Mouse (Mus musculus): ENCODE data around the gene Cacna1b. TPM values are rescaled to one million over a fixed set of nuclear protein-coding genes. Genes with fewer than 3 reads are reported as not detected.

Gene Cacna1b
- polyA plus RNA-seq, 1 experiment from 2014 or later = 0.13 TPM

DNA sequence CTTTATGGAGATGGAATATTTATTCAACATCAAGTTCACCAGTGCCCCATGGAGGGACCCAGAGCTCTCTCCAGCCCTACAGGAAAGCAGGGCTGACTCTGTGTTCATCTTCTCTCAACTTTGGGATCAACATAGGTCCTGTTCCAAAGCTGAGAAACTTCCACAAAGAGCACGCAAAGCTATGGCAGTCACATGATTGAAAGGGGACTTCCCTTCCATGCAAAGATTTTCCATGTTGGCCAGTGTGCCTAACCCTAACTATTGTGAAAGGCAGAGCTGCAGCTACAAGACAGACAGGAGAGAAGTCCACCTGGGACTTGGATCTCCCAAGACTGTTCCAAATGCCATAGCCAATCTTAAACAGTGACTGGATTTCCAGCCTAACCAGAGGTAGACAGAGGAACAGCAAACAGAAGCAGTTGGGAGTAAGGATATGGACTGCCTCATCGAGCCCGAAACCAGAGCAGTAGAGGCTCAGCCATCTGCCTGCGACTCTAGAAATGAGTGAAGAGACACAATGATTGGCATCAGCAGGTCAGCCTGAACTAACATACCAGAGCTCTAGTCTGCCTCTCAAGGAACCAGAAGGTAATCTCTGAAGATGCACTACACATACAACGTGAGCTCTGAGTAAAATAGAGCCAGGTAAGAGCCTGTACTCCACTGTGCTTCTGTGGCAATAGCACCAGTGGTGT lies 116.4 kb downstream of the Cacna1b start:
- H3K4me1 ChIP-seq (ENCODE audit: control insufficient read depth, insufficient read depth, low read length) = no peaks in the 10 kb centered on the region
- no peak overlapping the region for H3K4me2 ChIP-seq (ENCODE audit: low read depth, low read length)
- H3K27ac ChIP-seq (ENCODE audit: low read length) = no peak overlapping the region
- ATAC-seq (replicated peaks; ENCODE audit: extremely low read depth, insufficient read depth, low FRiP score) = no peak
- H3K36me3 ChIP-seq (ENCODE audit: control insufficient read depth, insufficient read depth) = no peaks in the 10 kb centered on the region
- no peak overlapping the region for H3K4me3 ChIP-seq (ENCODE audit: low read length)
- no peaks in the 10 kb centered on the region for H3K27me3 ChIP-seq (ENCODE audit: control insufficient read depth, insufficient read depth, low read length)
- H3K9ac ChIP-seq (ENCODE audit: low read length) = no peak overlapping the region
- 81% methylated on average over 5 of the region's 5 CpGs for WGBS
- H3K9me3 ChIP-seq (replicated peaks; ENCODE audit: control insufficient read depth, low read length) = no peaks in the 10 kb centered on the region

DNA sequence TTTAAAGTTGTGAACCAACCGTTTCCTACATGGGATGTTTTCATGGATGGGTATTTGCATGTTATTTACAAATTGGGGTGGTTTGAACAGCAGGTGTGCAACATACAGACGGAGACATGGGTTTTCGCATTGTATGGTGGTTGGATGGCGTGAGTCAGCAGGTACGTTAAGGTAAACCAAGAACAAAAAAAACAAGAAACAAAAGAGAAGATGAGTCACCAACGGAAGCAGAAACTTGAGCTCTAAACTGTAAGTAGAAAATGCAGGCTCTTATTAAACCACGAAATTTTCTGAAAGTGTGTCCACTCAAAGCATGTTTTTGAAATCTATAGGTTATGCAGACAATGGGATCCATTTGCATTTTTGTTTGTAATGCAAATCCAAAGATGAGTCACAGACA lies 120.1 kb downstream of the Cacna1b start:
- no peaks in the 10 kb centered on the region for H3K27me3 ChIP-seq (ENCODE audit: control insufficient read depth, insufficient read depth, low read length)
- no peak overlapping the region for H3K4me3 ChIP-seq (ENCODE audit: low read length)
- no peaks in the 10 kb centered on the region for H3K36me3 ChIP-seq (ENCODE audit: control insufficient read depth, insufficient read depth)
- H3K9me3 ChIP-seq (replicated peaks; ENCODE audit: control insufficient read depth, low read length) = no peaks in the 10 kb centered on the region
- ATAC-seq (replicated peaks; ENCODE audit: extremely low read depth, insufficient read depth, low FRiP score) = no peak
- WGBS = 80% methylated on average over 7 of the region's 7 CpGs
- H3K4me2 ChIP-seq (ENCODE audit: low read depth, low read length) = no peak overlapping the region
- no peak overlapping the region for H3K27ac ChIP-seq (ENCODE audit: low read length)
- no peak overlapping the region for H3K9ac ChIP-seq (ENCODE audit: low read length)
- H3K4me1 ChIP-seq (ENCODE audit: control insufficient read depth, insufficient read depth, low read length) = no peaks in the 10 kb centered on the region

DNA sequence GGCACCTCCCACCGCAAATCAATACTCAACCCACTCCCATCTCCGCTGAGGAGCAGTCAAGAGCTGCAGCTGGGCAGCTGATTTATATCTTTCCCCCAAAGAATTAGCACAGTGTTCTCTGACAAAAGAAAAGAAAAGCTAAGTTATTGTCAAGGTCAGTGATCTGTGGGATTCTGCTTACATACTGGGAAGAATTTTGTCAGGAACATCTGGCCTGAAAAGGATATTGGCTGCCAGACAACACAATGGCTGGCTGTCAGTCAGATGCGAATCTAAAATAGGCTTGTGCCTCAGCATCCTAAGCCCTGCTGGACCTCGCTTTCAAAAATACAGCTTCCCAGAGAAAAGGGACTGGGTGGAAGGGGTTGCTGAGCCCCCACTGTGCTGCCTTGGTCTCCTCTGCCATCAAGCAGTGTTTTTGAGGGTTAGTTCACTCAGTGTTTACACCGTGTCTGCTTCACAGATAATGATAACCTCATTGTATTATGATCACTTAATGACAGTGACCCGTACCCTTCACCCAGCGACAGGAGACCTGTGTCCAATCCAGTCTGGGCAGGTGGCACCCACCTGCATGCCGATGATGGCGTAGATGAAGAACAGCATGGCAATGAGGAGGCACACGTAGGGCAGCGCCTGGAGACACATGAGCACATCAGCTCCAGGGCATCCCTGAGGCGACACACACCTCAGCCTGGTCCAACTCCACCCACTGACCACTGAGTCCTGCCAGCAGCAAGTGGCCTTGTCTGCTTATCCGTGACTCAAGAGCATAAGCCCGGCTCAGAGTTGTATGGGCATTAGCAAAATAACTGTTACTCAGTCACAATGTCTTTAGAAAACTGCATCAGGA lies 124.6 kb downstream of the Cacna1b start:
- Histone ChIP-seq H3K4me1 (ENCODE audit: control insufficient read depth, insufficient read depth, low read length) (no peaks in the 10 kb centered on the region), H3K27me3 (ENCODE audit: control insufficient read depth, insufficient read depth, low read length) (no peaks in the 10 kb centered on the region), H3K9me3 (replicated peaks; ENCODE audit: control insufficient read depth, low read length) (no peaks in the 10 kb centered on the region), H3K4me3 (ENCODE audit: low read length) (no peak overlapping the region), H3K36me3 (ENCODE audit: control insufficient read depth, insufficient read depth) (no peaks in the 10 kb centered on the region), H3K9ac (ENCODE audit: low read length) (no peak overlapping the region), H3K4me2 (ENCODE audit: low read depth, low read length) (no peak overlapping the region), H3K27ac (ENCODE audit: low read length) (no peak overlapping the region)
- WGBS = 81% methylated on average over 14 of the region's 14 CpGs
- no peak for ATAC-seq (replicated peaks; ENCODE audit: extremely low read depth, insufficient read depth, low FRiP score)

DNA sequence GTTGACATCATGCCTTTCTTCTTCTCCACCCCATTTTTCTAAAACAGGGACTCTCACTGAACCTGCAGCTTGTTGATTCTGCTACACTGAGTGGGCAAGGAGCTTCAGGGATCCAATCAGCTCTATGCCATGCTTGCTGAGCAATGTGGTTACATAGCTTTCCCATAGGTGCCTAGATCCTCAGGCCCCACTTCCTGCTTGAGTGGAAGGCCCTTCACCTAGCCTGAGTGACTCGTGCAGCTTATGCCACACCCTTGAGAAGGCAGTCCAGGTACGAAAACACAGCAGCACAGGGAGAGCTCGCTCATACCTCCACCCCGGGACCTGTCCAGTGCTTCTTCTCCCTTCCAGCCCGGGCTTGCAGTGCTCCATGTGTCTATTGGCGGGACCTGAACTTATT lies 129.3 kb downstream of the Cacna1b start:
- H3K27me3 ChIP-seq (ENCODE audit: control insufficient read depth, insufficient read depth, low read length) = no peaks in the 10 kb centered on the region
- H3K36me3 ChIP-seq (ENCODE audit: control insufficient read depth, insufficient read depth) = no peaks in the 10 kb centered on the region
- no peaks in the 10 kb centered on the region for H3K9me3 ChIP-seq (replicated peaks; ENCODE audit: control insufficient read depth, low read length)
- H3K4me3 ChIP-seq (ENCODE audit: low read length) = no peak overlapping the region
- no peaks in the 10 kb centered on the region for H3K4me1 ChIP-seq (ENCODE audit: control insufficient read depth, insufficient read depth, low read length)
- H3K27ac ChIP-seq (ENCODE audit: low read length) = no peak overlapping the region
- no peak for ATAC-seq (replicated peaks; ENCODE audit: extremely low read depth, insufficient read depth, low FRiP score)
- no peak overlapping the region for H3K4me2 ChIP-seq (ENCODE audit: low read depth, low read length)
- WGBS = 77% methylated on average over 6 of the region's 6 CpGs
- H3K9ac ChIP-seq (ENCODE audit: low read length) = no peak overlapping the region

DNA sequence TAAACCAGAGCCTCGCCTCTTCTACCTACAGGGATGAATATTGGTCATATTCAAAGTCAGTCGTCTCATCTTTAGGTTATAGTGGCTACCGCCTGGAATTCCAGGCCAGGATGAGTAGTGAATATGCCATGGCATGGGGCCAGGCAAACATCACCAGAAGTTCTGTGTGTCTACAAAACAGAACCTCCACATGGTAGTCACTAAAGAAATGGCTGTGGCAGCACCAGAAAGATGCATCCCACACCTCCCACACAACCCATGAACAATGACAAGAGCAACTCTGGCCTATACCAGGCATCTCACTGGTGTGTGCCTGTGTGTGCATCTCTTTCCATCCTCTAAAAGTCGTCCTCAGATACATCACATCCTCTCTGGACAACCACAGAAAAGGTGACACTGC lies 145.8 kb downstream of the Cacna1b start:
- Histone ChIP-seq H3K4me2 (ENCODE audit: low read depth, low read length) (no peak overlapping the region), H3K9ac (ENCODE audit: low read length) (no peak overlapping the region)
- WGBS = 72% methylated on average over 4 of the region's 4 CpGs

DNA sequence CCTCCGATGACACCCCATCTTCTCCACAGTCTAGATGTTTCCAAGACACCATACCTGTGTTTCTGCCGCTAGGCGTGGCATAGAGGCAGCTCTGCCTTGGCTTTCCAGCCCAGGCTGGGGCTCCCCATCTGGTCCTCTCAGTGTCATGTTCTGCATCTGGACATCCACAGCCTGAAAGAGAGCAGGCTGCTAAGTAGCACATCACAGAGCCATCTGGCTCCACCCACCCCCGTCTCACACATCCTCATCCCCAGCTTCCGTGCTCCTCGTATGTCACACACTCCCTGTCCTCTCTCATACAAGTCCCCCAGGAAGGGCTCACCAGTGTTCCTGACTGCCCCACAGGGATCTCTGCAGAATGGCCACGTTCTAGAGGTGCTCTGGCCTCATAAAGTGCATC lies 153.2 kb downstream of the Cacna1b start:
- no peak overlapping the region for H3K27ac ChIP-seq (ENCODE audit: low read length)
- H3K36me3 ChIP-seq (ENCODE audit: control insufficient read depth, insufficient read depth) = no peaks in the 10 kb centered on the region
- no peaks in the 10 kb centered on the region for H3K4me1 ChIP-seq (ENCODE audit: control insufficient read depth, insufficient read depth, low read length)
- H3K4me3 ChIP-seq (ENCODE audit: low read length) = no peak overlapping the region
- H3K9ac ChIP-seq (ENCODE audit: low read length) = no peak overlapping the region
- peaks cover 12% of the 10 kb centered on the region; the same call in 1 of the 2 replicates for H3K27me3 ChIP-seq (ENCODE audit: control insufficient read depth, insufficient read depth, low read length)
- 69% methylated on average over 7 of the region's 7 CpGs for WGBS
- no peak overlapping the region for H3K4me2 ChIP-seq (ENCODE audit: low read depth, low read length)
- no peak for ATAC-seq (replicated peaks; ENCODE audit: extremely low read depth, insufficient read depth, low FRiP score)
- no peaks in the 10 kb centered on the region for H3K9me3 ChIP-seq (replicated peaks; ENCODE audit: control insufficient read depth, low read length)

More for the DNA sequence above, 145.8 kb downstream of the Cacna1b start:
- no peaks in the 10 kb centered on the region for H3K36me3 ChIP-seq (ENCODE audit: control insufficient read depth, insufficient read depth)
- H3K4me1 ChIP-seq (ENCODE audit: control insufficient read depth, insufficient read depth, low read length) = 0 out of 2 replicates have a peak, but pooled peaks cover 4% of the 10 kb centered on the region
- no peak for ATAC-seq (replicated peaks; ENCODE audit: extremely low read depth, insufficient read depth, low FRiP score)
- no peaks in the 10 kb centered on the region for H3K9me3 ChIP-seq (replicated peaks; ENCODE audit: control insufficient read depth, low read length)
- H3K4me3 ChIP-seq (ENCODE audit: low read length) = no peak overlapping the region
- H3K27me3 ChIP-seq (ENCODE audit: control insufficient read depth, insufficient read depth, low read length) = no peaks in the 10 kb centered on the region
- H3K27ac ChIP-seq (ENCODE audit: low read length) = no peak overlapping the region

DNA sequence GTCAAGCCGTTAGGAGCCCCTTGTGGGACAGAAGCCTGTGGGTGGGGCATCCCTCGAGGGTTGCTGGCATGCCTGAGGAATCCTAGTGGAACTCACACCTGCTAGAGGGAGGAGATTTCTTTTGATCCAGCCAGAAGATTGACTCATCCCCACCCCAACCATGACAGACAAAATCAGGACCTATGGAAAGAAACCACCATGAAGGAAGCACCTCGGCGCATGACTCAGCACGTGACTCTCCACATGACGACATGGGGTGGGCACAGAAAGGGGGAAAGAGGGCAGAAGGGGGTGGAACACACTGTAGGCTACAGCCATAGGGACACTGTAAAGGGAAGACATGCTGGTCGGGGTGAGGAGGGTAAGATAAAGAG lies 154.2 kb downstream of the Cacna1b start:
- Histone ChIP-seq H3K4me3 (ENCODE audit: low read length) (no peak overlapping the region), H3K4me2 (ENCODE audit: low read depth, low read length) (no peak overlapping the region), H3K36me3 (ENCODE audit: control insufficient read depth, insufficient read depth) (no peaks in the 10 kb centered on the region), H3K27ac (ENCODE audit: low read length) (no peak overlapping the region), H3K4me1 (ENCODE audit: control insufficient read depth, insufficient read depth, low read length) (no peaks in the 10 kb centered on the region), H3K9ac (ENCODE audit: low read length) (no peak overlapping the region), H3K9me3 (replicated peaks; ENCODE audit: control insufficient read depth, low read length) (no peaks in the 10 kb centered on the region), H3K27me3 (ENCODE audit: control insufficient read depth, insufficient read depth, low read length) (peaks cover 12% of the 10 kb centered on the region; the same call in 1 of the 2 replicates)
- no peak for ATAC-seq (replicated peaks; ENCODE audit: extremely low read depth, insufficient read depth, low FRiP score)
- 29% methylated on average over 7 of the region's 7 CpGs for WGBS

DNA sequence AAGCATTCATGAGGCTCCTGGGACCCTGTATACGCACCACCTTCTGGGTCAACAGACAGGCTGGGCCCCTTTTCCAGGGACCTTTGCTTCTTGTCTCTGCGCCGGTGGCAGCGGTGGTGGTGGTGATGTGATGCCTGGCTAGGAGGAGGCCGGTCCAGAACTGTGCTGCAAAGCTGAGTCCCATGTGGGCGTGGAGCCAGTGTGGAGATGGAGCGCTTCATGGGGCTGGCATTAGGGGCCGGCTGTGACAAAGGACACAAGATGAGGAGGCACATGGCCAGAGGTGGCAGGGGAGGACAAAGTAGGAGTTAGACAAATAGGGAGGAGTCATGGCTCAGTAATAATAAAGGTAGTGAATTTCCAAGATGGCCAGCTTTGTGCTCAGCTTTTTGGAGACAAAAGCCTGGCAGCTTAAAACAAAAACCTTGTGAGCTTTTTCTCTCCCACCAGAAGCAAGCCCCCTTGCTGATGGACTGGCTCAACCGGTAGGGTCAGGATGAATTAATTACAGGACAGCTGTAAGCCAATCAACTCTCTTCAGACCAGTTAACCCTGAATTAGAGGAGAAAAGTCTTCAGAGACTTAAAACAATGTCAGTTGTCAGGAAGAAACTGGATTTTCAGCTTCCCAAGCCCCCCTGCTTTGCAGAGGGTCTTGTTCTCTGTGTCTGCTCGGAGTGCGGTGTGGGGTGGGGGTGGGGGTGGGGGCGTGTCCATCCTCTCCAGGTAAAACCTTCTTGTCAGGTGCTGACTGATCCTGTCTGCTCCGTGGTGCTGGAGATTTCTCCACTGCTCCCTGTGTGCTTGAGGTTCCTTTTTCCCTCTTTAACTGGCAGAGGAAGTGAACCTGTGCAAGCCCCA lies 154.8 kb downstream of the Cacna1b start:
- Histone ChIP-seq H3K4me3 (ENCODE audit: low read length) (no peak overlapping the region), H3K9ac (ENCODE audit: low read length) (no peak overlapping the region), H3K4me2 (ENCODE audit: low read depth, low read length) (no peak overlapping the region), H3K27ac (ENCODE audit: low read length) (no peak overlapping the region), H3K4me1 (ENCODE audit: control insufficient read depth, insufficient read depth, low read length) (no peaks in the 10 kb centered on the region), H3K36me3 (ENCODE audit: control insufficient read depth, insufficient read depth) (no peaks in the 10 kb centered on the region), H3K27me3 (ENCODE audit: control insufficient read depth, insufficient read depth, low read length) (peaks cover 12% of the 10 kb centered on the region; the same call in 1 of the 2 replicates), H3K9me3 (replicated peaks; ENCODE audit: control insufficient read depth, low read length) (no peaks in the 10 kb centered on the region)
- WGBS = 32% methylated on average over 13 of the region's 13 CpGs
- ATAC-seq (replicated peaks; ENCODE audit: extremely low read depth, insufficient read depth, low FRiP score) = no peak
